Mouse (Mus musculus) MEL (cell line): ENCODE data around the gene Tigit. TPM values are rescaled to one million over a fixed set of nuclear protein-coding genes. Genes with fewer than 3 reads are reported as not detected.

ENCODE experiments used
- DNase-seq: peaks from one replicate; pipeline ENCODE4 v3.0.0; 2011; ENCODE audit warnings: low read depth, low spot score
- H3K27ac ChIP-seq: 2 replicates; pipeline ENCODE4 v1.5.1; 2012; ENCODE audit warnings: low read depth, mild to moderate bottlenecking, control low read depth, low read length, moderate library complexity; ENCODE audit not compliant: control insufficient read depth
- H3K27me3 ChIP-seq, 2 experiments: fragments of 150-350 bp in 1 of 2; sonication (generic) in 1 of 2; 2 replicates each; pipeline ENCODE4 v1.6.1; 2012; ENCODE audit warnings: low read length in 2 of 2, mild to moderate bottlenecking in 2 of 2, improper control_type of control experiment in 1 of 2, moderate library complexity in 1 of 2; ENCODE audit not compliant: insufficient read depth in 2 of 2, control insufficient read depth in 1 of 2
- H3K36me3 ChIP-seq, 2 experiments: 2 replicates each; pipeline ENCODE4 v1.6.1; 2012 to 2014; ENCODE audit warnings: low read length in 2 of 2, improper control_type of control experiment in 1 of 2, inconsistent platforms in 1 of 2, mild to moderate bottlenecking in 1 of 2; ENCODE audit not compliant: insufficient read depth in 2 of 2, control insufficient read depth in 1 of 2
- H3K4me1 ChIP-seq, 2 experiments: fragments of 150-350 bp in 1 of 2; sonication (generic) in 1 of 2; 2 replicates each; pipeline ENCODE4 v1.6.1; 2012; ENCODE audit warnings: low read length in 2 of 2, improper control_type of control experiment in 1 of 2, mild to moderate bottlenecking in 1 of 2; ENCODE audit not compliant: insufficient read depth in 2 of 2, control insufficient read depth in 1 of 2
- H3K4me3 ChIP-seq, 2 experiments: fragments of 150-350 bp in 1 of 2; sonication (generic) in 1 of 2; 2 replicates each; pipeline ENCODE4 v1.5.1; 2012; ENCODE audit warnings: low read depth in 2 of 2, low read length in 2 of 2, mild to moderate bottlenecking in 2 of 2, moderate library complexity in 2 of 2, control low read depth in 1 of 2, improper control_type of control experiment in 1 of 2; ENCODE audit not compliant: control insufficient read depth in 1 of 2, insufficient read depth in 1 of 2
- H3K79me2 ChIP-seq: 2 replicates; pipeline ENCODE4 v1.6.1; 2012; ENCODE audit warnings: mild to moderate bottlenecking, low read length, moderate library complexity; ENCODE audit not compliant: control insufficient read depth, poor library complexity, insufficient read depth
- H3K9ac ChIP-seq: 2 replicates; pipeline ENCODE4 v1.6.1; 2012; ENCODE audit warnings: low read depth, mild to moderate bottlenecking, control low read depth, low read length, moderate library complexity; ENCODE audit not compliant: control insufficient read depth, poor library complexity, severe bottlenecking
- H3K9me3 ChIP-seq: fragments of 150-350 bp; sonication (generic); replicated peaks from 2 replicates; pipeline ENCODE4 v1.6.1; 2012; ENCODE audit warnings: mild to moderate bottlenecking, low read length, improper control_type of control experiment, moderate library complexity; ENCODE audit not compliant: insufficient read depth
- CHD2 ChIP-seq: IDR thresholded peaks from 2 replicates; pipeline ENCODE4 v1.6.1; 2011; ENCODE audit warnings: low read length, improper control_type of control experiment
- CTCF ChIP-seq, 3 experiments: IDR thresholded peaks in 2 of 3; conservative IDR thresholded peaks in 1 of 3; 2 replicates each; pipeline ENCODE4 v1.5.1; 2011 to 2012; ENCODE audit warnings: low read length in 3 of 3, low read depth in 2 of 3, mild to moderate bottlenecking in 2 of 3, improper control_type of control experiment in 1 of 3, inconsistent platforms in 1 of 3, mixed read lengths in 1 of 3, moderate library complexity in 1 of 3; ENCODE audit not compliant: control insufficient read depth in 1 of 3, insufficient read depth in 1 of 3, poor library complexity in 1 of 3, severe bottlenecking in 1 of 3
- ELF1 ChIP-seq: IDR thresholded peaks from 2 replicates; pipeline ENCODE4 v1.6.1; 2014; ENCODE audit warnings: low read depth, mild to moderate bottlenecking, inconsistent platforms, low read length, improper control_type of control experiment, moderate library complexity
- HCFC1 ChIP-seq: IDR thresholded peaks from 2 replicates; pipeline ENCODE4 v1.6.1; 2012; ENCODE audit warnings: low read depth, mild to moderate bottlenecking, inconsistent platforms, low read length, improper control_type of control experiment, moderate library complexity
- MAFK ChIP-seq: IDR thresholded peaks from 2 replicates; pipeline ENCODE4 v1.6.1; 2011; ENCODE audit warnings: low read depth, mild to moderate bottlenecking, low read length, improper control_type of control experiment, borderline replicate concordance
- MAZ ChIP-seq: IDR thresholded peaks from 2 replicates; pipeline ENCODE4 v1.6.1; 2012; ENCODE audit warnings: low read depth, mild to moderate bottlenecking, inconsistent platforms, low read length, improper control_type of control experiment
- MXI1 ChIP-seq: IDR thresholded peaks from 2 replicates; pipeline ENCODE4 v1.6.1; 2011; ENCODE audit warnings: mild to moderate bottlenecking, low read depth, low read length, improper control_type of control experiment
- MYC ChIP-seq: IDR thresholded peaks from 2 replicates; pipeline ENCODE4 v1.6.1; 2011; ENCODE audit warnings: low read depth, mild to moderate bottlenecking, low read length, improper control_type of control experiment, moderate library complexity
- NELFE ChIP-seq: IDR thresholded peaks from 2 replicates; pipeline ENCODE4 v1.6.1; 2011; ENCODE audit warnings: low read depth, low read length, improper control_type of control experiment
- NRF1 ChIP-seq: IDR thresholded peaks from 2 replicates; pipeline ENCODE4 v1.6.1; 2014; ENCODE audit warnings: low read depth, mild to moderate bottlenecking, inconsistent platforms, low read length, improper control_type of control experiment, moderate library complexity; ENCODE audit not compliant: poor library complexity, insufficient read depth, severe bottlenecking
- POLR2AphosphoS5 ChIP-seq: IDR thresholded peaks from 2 replicates; pipeline ENCODE4 v1.6.1; 2012; ENCODE audit warnings: low read depth, borderline replicate concordance, mild to moderate bottlenecking, inconsistent platforms, low read length, moderate library complexity, mixed read lengths
- TAL1 ChIP-seq: IDR thresholded peaks from 2 replicates; pipeline ENCODE4 v1.6.1; 2012; ENCODE audit warnings: mild to moderate bottlenecking, inconsistent platforms, low read length, moderate library complexity, mixed read lengths
- TCF12 ChIP-seq: IDR thresholded peaks from 2 replicates; pipeline ENCODE4 v1.6.1; 2014; ENCODE audit warnings: low read depth, mild to moderate bottlenecking, inconsistent platforms, low read length, improper control_type of control experiment, moderate library complexity
- UBTF ChIP-seq: IDR thresholded peaks from 2 replicates; pipeline ENCODE4 v1.6.1; 2012; ENCODE audit warnings: low read depth, mild to moderate bottlenecking, inconsistent platforms, low read length, improper control_type of control experiment, moderate library complexity, borderline replicate concordance; ENCODE audit not compliant: insufficient read depth
- USF1 ChIP-seq: IDR thresholded peaks from 2 replicates; pipeline ENCODE4 v1.6.1; 2014; ENCODE audit warnings: low read depth, mild to moderate bottlenecking, inconsistent platforms, low read length, improper control_type of control experiment, moderate library complexity
- ZMIZ1 ChIP-seq: IDR thresholded peaks from 2 replicates; pipeline ENCODE4 v1.6.1; 2012; ENCODE audit warnings: low read depth, mild to moderate bottlenecking, inconsistent platforms, low read length, improper control_type of control experiment, moderate library complexity
- polyA plus RNA-seq, 2 experiments: library from polyadenylated mRNA; stranded (reverse) in 1 of 2; unstranded in 1 of 2; fragments of >175 nt in 1 of 2; fragments of >200 nt in 1 of 2; gene quantifications; 2 replicates each; pipeline versions ENCODE4 v1.2.1 to v1.2.4; 2012; ENCODE audit warnings: low replicate concordance in 2 of 2, low read depth in 1 of 2; ENCODE audit not compliant: insufficient read length in 2 of 2, insufficient read depth in 1 of 2, missing spikeins in 1 of 2
- total RNA-seq: library from RNA; depleted of rRNA; stranded (reverse); fragments of 300-350 nt; gene quantifications from 2 replicates; pipeline ENCODE4 v1.2.3, GENCODE M21; 2012

The Tigit gene
- total and polyA plus RNA-seq, 3 experiments = 0.39 to 7.5 TPM; not detected in 1

GRCm38 (mm10) chr16:43674400-43674799 is 10.5 kb upstream of the Tigit start:
- no peak overlapping the region for H3K4me3 ChIP-seq
- DNase-seq = no peak
- TF ChIP-seq MAZ (no peak), ZMIZ1 (no peak), NELFE (no peak), TCF12 (no peak), NRF1 (no peak)

GRCm38 (mm10) chr16:43672697-43673096 is 8.8 kb upstream of the Tigit start:
- Histone ChIP-seq H3K27ac (no peak overlapping the region), H3K9ac (no peak overlapping the region), H3K79me2 (no peaks in the 10 kb centered on the region), H3K36me3 (no peaks in the 10 kb centered on the region), H3K27me3 (no peaks in the 10 kb centered on the region; a peak in 1 of 4 replicates), H3K9me3 (no peaks in the 10 kb centered on the region), H3K4me3 (no peak overlapping the region), H3K4me1 (no peaks in the 10 kb centered on the region)
- DNase-seq = no peak
- TF ChIP-seq ELF1 (no peak), MAFK (no peak), CTCF (IDR thresholded peaks at IDR 0.05 in 2 of 3, conservative IDR thresholded peaks at IDR 0.05 in 1 of 3; ENCODE audit: control insufficient read depth in 1 of 3, insufficient read depth in 1 of 3, low read depth in 2 of 3, low read length in 3 of 3, poor library complexity in 1 of 3, severe bottlenecking in 1 of 3) (no peak), MAZ (no peak), UBTF (no peak), TAL1 (no peak), CHD2 (no peak), NRF1 (no peak), HCFC1 (no peak), USF1 (no peak), MXI1 (no peak), MYC (no peak), ZMIZ1 (no peak), POLR2AphosphoS5 (no peak)

More at GRCm38 (mm10) chr16:43674400-43674799, 10.5 kb upstream of the Tigit start:
- H3K9me3 ChIP-seq = no peaks in the 10 kb centered on the region
- no peaks in the 10 kb centered on the region for H3K36me3 ChIP-seq
- H3K27ac ChIP-seq = no peak overlapping the region
- peaks cover 0 to 2% of the 10 kb centered on the region in 2 experiments; a peak in 2 of 4 replicates for H3K27me3 ChIP-seq
- H3K9ac ChIP-seq = no peak overlapping the region
- no peaks in the 10 kb centered on the region for H3K4me1 ChIP-seq
- H3K79me2 ChIP-seq = no peaks in the 10 kb centered on the region
